Mouse (Mus musculus): ENCODE data around the gene Vps26c.
A peak's percentile ranks its signal among the peaks of the same experiment; 100 is the strongest.

Gene Vps26c

DNA sequence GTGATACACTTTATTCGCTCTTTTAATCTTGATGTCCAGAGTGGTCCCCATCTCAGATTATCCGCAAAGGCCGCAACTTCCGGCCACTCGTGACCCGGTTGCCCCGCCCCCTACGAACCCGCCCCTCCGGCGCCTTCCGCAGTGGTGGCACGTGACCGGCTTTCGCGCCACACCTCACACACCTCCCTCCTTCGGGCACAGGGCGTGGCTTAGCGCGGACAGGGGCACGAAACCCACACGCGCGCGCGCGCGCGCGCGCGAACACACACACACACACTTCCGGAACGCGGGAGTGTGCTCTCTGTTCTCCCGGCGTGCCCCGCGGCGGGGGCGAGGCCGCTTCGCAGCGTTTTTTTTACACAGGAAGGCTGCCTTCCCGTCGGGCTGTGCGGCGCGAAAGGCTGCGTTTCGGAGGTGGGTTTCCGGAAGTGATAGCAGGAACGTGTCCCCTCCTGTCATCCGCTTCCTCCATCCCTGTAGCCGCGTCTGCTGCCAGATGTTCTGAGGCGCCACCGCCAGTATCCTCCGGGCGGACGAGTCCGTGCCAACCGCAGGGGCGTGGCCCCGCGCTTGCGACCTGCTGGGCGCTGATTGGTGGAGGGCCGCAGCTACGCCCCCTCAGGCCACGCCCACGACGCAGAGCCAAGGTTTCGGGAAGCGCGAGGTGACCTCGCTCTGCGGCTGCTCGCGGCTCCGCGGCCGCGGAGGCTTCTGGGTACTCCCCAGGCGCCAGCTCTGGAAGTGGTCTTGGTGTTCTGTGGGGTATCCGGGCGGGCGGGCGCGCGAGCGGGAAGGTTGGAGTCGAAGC, at the start of gene Vps26c:
Vps26c (minus strand) TSS at position 487 of the 808 bp plus-strand sequence.
- peak; percentile 98 for DNase-seq

DNA sequence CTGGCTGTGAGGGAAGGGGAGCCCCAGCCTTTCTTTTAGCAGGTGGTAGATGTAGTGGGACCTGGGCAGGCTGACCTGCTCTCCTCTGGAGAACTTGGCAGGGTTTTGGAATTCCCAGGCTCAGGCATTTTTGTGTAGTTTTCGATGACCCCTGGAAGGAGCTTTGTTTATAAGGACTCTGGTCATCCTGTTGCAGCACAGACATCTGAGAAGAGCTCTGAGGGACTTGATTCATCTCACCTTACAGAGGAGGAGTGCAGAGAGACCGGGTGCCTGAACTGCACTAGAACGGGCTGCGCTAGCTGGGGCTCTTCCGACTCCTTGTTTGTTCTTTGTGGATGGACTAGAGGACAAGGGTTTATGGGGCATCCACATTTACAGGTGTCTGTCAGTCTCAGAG, 49.1 kb upstream of the Vps26c start:
- DNase-seq, result no peak

DNA sequence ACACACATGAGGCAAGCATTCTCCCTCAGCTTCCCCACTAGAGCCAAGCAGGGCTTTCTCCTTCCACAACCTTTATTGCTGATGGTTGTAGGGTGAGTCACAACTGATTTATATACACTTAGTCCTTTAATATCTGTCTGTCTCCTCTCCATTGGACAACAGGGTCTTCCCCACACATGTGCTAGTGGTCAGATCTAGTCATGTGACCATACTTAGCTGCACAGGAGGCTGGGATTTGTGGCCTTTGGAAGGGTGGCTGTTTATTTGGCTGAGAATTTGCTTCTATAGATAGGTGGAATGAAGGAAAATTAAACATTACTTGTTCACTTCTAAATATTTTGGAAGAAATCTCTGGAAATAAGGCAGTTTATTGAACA, 48.1 kb upstream of the Vps26c start:
- DNase-seq, result no peak

DNA sequence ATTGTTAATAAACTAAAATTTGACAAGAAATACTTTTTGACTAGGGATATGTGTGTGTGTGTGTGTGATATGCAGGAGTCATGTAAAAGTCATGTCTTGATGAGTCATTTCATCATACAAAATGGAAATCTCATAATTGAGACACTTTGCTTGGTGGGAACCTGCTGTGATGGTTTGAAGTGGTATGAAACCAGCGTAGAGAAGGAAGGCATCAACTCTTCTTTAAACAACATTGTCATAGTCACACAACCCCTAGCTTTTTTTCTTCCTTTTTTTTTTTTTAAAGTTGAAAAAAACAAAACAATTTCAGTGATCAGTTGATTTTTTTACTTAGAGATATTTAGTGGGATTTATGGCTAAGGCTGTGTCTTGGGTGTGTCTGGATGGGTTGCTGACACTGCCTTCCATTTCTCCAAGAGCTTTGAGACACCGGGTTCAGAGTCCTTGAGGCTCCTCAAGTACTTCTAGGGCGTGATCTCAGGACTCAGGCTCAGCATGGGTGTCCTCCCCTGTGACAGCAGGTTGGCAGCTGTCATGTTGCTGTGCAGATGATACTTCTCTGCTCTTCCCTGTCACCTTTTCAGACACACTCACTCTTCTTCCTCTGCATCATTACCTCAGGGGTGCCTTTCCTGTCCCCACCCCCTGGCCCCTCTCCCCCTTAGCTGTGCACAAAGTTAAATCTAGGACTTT, 47.5 kb upstream of the Vps26c start:
- no peak for DNase-seq

DNA sequence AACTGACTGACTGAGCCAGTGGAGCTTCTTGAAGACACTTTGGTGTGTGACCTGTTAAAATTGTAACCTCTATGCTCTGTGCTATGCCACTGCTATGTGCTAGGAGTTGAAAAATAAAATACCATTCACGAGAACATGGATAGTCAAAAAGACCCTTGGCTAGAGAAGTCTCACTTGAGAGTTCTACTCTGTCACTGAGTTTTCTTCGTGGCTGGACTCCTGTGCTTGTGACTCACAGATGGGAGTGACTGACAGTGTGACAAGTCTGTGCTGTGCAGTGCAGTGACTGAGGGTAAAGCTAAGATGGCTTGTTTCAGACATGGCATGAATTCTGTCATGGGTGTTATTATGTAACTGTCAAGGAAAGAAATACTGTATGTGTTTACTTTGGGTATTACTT, 45.8 kb upstream of the Vps26c start:
- no peak for DNase-seq

DNA sequence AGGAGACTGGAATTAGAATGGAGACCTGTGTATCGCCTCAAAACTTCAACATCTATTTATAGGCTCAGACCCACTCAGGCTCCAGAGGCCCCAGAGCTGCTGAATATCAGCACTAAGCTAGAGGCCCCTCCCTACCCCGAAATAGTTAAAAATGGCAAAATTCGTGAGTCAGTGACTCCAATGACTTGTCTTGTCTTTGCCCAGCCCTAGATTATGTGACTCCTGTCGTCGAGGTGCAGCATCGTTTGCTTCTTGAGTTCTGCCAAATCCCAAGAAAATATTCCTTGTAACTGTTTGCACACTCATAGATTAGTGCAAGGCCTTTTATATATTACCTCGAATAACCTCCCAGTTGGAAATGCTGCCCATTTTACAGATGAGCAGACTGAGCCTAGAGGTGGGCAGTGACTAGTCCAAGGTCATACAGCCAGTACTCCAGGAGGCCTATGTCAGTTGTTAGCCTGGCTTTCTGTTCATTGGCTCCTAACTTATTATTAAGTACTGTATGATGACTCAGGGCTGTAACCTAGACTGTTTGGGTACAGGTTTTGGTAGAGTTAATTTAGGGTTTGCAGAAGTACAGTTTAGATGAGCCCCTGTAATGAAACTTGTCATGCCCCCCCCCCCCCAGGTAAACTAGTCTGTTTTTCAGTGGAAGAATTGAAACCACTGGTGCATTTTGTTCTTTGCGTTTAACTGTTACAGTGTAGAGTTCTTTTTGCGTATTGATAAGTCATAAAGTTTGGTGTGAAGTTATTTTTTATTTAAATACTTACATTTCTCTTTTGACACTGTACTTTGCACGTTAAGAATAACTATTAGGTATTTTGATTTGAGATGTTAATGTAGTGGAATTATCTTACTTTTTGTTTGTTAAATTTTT, 44.7 kb upstream of the Vps26c start:
- DNase-seq, result peak; percentile 38

DNA sequence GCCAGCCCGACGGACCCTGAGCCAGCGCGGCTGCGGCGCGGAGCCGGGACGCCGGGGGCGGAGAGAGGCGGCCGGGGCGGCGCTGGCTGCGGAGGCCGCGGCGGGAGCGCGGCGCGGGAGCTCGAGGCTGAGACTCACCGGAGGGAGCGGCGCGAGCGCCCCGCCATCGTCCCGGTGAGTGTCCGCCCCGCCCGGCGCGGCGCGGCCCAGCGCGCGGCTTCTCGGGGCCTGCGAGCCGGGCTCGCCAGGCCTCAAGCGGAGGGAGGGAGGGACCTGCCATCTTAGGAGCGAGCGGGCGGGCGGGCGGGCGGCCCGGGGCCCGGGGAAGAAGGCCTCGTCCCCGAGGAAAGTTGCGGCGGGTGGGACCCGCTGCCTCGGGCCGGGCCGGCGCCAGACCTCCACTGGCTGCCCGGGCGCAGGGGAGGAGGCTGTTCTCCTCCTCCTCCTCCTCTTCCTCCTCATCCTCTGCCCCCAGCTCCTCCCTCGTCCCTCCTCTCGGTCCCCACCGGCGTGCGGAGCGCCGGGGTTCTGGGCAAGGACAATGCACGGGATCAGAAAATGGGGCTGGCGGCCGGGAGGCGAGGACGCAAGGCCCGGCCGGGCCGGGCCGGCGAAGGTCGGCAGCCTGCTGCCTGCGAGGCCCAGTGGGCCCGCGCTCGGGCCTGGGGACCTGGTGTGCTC, 43.9 kb upstream of the Vps26c start:
- DNase-seq, result peak; percentile 69

DNA sequence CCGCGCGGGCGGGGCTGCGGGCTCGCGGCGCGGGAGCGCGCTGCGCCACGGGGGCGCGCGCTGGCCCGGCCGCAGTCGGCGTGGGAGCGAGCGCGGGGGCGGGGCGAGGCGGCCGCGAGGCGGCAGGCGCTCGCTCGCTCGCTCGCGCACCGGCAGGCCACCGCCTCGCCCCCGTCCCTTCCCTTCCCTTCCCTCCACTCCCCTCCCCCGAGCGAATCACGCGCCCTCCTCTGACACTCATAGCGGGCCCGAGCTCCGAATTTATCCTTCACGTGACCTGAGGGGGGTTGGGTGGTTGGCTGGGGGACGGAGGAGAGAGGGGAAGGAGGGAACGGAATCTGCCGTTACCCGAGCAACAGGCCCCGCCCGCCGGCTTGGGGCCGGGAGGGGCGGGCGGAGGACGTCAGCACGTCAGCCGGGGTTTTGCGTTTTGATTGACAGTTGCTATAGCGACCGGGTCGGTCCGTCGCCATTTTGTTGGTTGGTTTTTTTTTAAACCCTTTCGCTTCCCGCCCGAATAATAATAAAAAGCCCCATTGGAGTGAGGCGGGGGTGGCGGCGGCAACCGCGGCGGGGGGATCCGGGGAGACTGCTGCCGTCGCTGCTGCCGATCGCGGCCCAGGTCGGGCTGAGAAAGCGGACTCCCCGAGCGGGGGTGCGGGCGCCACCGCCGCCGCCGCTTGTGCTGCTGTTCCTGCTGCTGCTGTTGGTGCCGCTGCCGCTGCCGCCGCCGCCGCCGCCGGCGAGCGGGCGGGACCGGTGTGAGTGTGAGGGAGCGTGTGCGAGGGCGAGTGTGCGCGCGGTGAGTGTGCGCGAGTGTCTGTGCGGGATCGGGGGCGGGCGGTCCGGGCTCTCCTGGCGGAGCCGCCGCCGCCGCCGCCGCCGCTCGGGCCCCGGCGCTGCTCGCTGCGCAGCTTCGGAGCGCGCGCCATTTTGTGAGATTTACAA, 42.9 kb upstream of the Vps26c start, which contains the start of gene Dyrk1a:
Dyrk1a (plus strand) TSS at position 782 of the 948 bp plus-strand sequence.
- DNase-seq, result peak; percentile 99

DNA sequence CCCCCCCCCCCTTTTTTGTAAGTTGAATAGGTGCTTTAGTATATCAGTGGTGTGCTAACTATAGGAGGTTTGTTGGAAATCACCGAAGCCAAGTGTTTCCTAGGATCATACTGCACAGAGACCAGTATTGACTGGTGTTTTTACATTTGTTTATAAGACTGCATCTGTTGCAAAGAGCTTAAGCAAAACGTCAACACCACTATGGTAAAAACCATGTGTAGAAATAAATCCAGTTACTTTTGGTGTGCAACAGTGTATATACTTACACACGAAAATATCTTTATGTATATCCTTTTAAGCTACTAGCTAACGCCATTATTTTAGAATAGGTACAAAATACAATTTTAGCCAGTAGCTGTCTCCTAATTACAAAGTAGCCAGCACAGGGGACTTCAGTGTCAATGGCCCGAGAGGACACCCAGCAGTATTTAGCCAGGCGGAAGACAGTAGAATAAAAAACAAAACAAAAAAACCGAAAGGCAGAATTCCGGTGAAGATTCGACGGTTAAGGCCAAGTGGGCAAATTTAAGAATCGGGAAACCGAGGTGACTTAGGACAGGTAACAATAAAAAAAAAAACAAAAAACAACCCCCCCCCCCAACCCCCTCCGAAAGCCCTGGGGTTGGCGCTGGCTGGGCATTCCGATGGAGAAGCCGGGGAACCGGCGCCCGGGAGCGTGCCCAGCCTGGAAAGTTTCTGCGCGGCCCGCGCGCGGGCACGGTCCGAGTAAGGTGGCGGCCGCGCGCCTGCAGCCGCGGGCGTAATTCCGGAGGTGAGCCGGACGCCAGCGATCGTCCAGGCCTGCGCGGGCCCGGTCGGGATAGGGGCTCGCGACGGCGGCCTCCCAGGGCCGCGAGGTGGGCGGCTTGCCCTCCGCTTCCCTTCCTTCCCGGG, 42.0 kb upstream of the Vps26c start:
- DNase-seq, result peak; percentile 83

DNA sequence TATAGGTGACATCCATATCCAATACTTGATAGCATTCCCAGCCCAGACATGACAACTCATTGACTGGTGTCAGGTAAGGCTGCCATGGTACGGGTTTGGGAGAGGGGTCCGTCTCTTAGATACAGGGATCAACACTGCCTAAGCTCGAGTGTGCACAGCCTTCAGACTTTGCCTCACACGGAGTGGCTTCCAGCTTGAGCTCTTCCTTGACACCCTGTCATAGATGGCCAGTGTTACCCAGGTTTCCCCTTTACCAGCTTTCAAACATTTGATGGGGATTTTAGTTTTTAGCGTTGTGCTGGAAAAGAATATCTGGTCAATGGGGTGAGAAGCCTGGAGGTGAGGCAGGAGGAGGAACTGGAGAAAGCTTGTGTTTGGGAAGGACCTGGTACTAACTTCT, 41.1 kb upstream of the Vps26c start:
- DNase-seq, result no peak

DNA sequence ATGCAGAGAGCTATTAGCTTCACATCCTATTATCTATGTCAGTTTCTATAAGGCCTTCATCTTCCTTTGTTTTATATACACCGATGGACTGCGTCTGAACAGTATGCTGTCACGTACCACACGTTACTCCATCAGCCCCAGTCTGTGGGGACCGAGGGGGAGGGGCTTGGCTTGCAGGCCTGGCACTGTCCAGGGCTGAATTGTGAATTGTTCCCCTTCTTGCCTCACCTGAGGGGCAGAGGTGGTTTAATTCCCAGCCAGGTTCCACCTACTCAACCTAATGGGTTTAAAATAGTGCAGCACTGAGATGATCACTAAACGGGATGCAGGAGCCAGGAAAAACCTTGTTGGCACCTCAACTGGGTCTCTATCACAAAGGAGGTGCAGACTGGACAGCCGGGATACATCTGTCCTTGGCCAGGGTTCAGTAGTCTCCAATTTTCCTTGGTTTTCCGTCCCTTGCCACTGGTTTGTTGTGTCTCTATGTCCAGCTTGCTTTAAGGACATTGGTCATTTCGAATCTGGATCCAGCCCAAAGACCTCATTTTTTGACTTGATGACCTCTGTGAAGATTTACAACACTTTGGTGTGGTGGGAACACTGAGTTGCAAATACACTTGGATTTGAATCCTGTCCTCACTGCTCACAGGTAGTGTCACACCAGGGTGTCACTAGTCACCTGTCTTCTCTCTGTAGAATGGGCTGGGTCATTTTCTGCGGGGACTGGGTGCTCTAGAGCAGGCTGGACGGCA, 40.4 kb upstream of the Vps26c start:
- no peak for DNase-seq

DNA sequence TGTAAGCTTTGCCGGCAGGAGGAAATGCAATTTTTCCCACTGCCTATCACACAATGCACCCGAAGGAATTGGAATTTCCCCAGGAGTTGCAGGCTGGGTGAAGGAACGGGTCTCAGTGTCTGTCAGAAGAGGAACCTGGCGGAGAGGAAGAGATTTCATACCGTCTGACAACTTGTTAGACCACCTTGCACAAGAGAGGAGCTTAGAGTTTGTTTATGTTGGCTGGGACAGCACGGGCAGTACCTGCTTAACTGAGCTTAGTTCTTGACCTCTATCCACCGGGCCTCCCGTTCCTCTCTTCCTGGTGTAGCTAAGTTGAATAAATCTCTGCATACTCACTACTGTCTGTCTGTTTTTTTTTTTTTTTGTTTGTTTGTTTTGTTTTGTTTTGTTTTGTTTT, 39.5 kb upstream of the Vps26c start:
- no peak for DNase-seq

DNA sequence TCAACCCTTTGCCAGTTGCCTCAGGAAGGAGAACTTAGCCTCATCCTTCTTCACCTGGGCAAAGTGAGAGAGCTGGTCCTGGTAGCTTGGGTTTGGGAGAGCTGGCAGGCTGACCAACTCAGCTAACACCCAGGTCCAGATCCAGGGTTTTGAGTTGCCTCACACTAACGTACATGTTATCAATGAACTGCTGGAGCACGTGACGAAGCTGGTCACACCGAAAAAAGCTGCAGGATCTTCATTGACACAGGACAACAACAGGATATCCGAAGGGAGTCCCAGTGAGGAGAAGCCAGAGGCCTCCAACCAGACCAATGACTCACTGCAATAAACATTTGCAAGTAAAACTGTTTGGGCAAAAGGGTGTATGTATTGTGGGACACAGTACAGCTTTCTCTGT, 34.0 kb upstream of the Vps26c start:
- no peak for DNase-seq

DNA sequence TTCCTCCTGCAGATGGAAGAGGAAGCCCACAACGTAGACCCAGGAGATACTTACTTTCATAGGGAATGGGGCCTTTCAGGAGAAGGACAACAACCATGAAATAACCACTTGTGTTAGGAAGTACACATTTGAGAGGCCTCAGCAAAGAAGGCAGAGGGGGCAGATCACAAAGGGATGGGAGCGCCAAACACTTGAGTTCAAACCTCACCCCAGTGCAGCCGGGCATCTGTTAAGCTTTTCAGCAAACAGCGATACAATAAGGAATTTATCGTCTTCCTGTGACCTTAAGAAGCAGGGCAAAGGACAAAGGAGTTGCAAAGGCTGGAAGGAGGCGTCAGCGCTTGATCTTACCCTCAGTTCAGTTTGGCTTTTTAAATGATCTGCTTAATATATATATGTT, 33.2 kb upstream of the Vps26c start:
- DNase-seq, result no peak

DNA sequence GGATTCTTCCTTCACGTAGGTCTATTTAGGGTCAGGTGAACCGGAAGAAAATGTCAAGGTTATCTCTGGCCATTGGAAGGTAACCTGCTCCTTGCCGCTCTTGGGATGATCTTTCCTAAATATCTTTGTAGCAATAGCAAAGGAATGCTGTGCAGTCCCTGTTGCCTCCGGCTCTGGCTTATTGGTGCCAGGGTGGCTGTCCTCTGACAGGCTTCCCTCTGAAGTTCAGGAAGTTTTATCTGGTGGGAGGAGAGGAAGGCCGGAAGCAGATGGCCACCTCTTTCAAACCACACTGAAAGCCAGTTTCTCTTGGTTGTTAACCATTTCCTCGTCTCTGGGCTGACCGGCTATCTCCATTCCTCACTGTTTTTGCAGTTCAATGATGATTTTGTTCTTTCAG, 32.7 kb upstream of the Vps26c start:
- no peak for DNase-seq

DNA sequence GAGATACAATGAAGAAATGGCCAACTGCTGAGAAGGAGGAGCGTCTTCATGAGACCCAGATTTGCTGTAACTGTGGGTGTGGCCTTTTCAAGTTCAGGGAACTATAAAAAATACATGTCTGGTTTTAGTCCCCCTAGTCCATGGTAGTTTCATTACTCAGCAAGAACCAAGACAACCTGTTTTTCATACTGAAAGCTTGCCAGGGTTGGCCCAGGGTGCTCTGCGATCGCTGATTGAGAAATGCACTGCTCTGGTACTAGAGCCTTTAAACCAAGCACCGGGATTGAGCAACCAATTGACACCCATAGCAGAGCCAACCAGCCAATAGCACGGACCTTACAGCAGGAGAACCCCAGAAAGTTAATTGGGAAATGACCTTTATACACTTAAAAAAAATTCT, 29.6 kb upstream of the Vps26c start:
- DNase-seq, result no peak

DNA sequence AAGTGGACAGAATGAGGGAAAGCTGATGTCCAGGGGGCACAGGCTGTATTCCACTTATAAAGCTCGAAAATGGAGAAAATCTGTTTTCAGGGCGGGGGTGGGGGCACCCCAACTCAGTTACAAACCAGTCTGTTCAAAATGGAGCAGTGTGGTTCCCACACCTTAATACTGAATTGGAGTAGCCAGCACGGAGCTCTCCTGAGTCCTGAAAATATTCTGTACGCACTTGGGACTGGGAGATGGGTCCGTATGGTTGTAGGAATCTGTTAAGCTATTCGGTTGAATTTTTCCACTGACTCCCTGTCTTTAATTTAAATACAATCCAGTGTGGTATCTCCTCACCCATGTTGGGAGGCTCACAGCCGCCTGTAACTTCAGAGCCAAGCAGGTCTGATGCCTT, 28.7 kb upstream of the Vps26c start:
- DNase-seq, result no peak

DNA sequence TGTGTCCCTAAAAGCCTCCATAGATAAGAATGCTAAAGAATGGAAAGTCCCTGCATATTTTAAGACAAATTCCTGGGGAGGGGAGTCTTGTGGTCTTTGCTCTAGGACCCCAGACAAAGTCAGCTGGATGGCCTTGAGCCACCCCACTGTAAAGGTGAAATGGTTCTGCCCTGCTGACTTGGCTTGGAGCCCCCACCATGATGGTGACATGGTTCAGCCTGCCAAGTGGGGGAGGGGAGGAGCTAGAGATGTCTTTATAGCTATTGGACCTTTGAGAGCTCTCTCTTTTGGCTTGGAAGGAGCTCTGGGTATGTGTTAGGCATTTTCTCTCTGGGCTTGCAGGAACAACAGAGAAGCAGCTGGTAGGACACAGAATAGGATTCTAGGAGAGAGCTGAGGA, 25.3 kb upstream of the Vps26c start:
- DNase-seq, result no peak

DNA sequence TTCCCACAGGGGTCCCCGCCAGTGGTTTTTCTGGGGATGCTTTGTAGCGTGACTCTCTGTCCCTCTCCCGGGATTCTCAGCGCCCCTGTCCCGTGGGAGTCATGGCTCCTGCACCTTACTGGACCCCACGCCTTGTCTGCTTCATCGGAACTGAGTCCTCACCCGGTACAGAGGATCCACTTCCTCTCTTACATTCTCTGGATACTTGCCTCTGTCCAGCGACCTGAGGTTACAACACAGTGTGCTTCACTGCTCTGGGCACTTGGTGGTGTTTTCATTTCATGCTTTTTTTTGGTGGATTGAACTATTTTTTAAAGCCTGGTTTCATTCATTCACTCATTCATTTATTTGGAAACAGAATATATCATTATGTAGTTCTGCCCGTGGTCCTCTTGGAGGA, 23.2 kb upstream of the Vps26c start:
- DNase-seq, result no peak

All from kidney, adult 9 months (tissue).